Mouse (Mus musculus): ENCODE data around the gene Specc1.

Gene Specc1

DNA sequence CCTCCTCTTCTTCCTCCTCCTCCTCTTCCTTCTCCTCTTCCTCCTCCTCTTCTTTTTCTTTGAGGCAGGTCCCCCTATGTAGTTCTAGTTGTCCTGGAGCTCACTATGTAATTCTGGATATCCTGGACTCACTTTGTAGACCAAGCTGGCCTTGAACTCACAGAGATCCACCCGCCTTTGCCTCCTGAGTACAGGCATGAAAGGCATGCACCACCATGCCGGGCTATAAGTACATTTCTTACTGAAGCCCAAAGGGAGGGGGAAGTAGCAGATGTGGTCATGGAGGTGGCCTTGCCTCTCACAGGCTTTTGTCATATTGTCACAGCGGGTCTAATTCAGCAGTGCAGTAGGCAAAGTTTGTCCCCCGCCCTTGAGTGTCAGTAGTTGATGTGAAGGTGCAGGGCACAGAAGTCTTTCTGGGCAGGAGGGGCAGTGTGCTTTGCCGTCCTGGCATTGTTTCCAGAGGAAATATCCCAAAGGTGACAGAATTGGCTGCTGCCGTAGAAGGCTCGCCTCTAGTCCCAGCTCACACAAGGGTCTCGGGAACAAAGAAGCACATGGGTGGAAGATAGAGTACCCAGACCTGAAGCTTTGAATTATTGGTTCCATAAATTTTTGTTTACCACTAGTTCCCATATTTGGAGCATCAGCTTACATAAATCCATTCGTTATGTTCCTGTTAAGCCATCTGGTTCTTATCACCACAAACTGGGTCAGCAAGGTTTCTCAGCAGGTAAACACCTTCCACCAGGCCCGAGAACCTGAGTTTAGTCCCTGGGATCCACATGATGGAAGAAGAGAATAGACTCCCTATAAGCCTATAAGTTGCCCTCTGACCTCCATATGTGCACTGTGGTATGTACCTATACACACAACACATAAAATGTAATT, 62.0 kb downstream of the Specc1 start:
- peak in 1 of 2 experiments; percentile 41 for DNase-seq

DNA sequence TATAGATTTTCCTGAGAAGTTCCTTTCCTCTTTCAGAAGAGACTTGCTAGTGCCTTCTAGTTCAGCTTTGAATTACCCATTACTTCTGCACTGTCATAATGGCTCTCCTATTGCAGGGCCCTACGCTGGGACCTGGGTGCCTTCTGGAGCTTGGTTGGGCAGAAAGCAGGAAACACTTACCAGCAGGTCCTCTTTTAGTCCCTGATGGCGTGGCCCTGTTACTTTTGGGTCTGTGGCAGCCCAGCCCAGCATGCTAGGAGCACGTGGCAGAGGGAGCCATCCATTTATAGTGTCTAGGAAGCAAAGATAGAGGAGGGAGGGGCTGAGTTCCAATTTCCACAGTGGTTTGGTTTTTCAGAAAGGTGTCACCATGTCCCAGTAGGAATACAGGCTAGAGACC, 63.3 kb downstream of the Specc1 start:
- DNase-seq: no peak

DNA sequence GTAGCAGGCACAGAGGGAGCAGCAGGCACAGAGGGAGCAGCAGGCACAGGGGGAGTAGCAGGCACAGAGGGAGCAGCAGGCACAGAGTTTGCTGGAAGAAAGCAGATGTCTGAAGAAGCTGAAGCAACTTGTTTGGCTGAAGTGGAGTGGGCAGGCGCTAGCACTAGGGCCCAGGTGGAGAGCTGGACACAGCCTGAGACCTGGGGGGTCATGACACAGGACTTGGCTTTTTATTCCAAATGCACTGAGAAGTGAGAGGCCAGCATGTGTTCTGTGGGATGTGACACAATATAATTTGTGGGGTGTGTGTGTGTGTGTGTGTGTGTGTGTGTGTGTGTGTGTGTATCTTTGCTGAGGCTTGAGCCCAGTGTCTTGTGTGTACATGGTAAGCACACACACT, 64.3 kb downstream of the Specc1 start:
- no peak for DNase-seq

DNA sequence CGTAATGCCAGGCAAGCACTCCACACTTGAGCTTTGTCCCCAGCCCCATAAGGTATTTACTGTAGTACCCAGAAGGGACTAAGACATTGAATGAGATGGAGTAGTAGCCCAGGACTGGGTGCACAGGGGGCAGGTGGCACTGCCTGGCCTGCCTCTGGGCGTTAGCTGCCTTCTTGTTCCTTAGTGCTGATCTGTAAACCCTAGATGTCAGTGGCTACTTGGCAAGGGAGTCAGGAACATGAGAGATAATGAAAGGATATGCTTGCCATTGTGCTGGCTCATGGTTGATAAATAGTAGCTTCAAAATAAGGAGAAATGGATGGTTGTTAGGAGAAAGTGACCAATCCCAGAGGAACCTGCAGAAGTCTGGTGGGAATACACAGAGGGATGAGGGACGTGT, 65.5 kb downstream of the Specc1 start:
- peak in 1 of 2 experiments; percentile 36 for DNase-seq

DNA sequence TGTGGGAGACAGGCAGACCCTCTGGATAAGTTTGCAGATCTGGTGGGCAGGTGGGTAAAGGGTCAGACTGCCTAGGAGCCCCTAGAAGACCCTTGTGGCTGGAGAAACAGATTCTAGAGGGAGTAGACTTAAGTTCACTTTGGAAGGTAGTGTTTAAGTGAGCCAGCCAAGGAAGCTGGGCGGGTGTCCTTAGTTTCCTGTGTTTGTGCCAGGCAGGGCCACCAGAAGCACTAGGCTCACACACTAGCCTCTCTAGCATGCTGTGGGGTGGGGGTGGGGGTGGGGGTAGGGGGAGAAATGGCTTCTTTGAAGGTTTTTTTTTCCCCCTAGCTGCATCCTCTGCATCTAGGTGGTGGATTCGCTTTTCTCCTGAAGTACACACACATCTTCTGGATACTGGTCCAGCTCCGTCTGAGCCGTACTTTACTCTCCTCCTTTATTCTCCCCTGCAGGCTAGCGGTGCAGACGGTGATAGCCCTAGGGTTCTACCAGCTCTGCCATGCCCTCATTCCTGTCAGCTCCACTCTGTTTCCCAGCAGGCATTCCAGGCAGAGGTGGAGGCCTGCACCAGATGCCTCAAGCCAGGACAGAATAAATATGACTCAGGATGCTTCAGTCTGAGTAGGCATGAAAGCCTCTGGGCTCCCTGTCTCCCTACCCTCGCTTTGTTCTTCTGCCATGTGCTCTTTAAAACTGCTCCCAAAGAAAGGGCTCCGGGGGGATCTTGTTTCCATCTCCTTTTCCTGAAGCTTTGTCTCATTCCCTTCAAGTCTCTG, 66.3 kb downstream of the Specc1 start:
- peak in 1 of 2 experiments; percentile 59 for DNase-seq

DNA sequence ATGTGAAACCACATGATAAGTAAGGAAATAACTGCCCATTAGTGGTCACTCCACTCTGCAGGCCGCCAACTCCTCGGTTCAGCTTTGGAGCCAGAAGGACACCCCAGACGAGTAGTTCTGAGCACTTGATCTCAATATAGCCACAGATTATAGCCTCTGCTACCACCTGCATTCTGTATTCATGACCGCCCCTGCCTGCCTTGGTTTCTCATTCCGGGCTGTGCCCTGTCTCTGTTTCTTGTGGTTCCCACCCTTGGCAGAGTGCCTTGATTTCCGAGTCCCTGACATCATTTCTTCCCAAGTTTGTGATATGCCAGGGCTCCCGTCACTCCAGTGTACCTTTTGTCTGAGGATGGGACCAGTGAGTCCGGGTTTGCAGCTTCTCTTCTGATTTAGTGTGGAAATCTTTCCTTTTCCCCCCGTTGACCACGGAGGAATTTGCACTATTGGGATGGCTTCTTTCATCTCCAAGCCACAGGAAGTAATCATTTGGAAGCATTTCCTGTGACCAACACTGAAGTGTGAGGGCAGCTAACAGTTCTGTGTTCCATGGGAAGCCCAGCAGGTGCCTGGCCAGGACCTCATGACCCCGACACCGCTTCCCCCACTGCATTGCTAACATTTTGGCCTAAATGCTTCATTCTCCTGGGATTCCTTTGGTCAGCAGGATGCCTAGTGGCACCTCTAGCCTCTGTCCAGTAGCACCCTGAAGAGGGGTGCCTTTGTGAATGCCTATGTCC, 67.1 kb downstream of the Specc1 start:
- DNase-seq: peak; percentile 40 to 49

DNA sequence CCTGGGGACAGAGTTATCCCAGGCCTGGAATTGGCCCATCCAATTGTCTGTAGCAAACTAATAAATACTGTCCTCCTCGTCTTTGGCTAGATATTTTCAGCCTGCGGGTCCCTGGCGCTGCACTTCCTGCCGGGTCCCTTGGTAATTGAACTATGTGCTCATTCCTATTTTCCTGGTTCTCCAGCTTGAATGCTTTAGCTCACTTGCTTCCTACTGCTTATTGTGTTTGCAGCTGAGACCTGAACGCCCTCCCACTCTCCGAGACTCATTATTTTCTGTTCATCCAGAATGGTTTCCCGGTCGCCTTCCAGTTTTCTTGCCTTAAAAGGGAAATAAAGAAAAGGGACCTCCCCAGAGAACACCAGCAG, 67.7 kb downstream of the Specc1 start:
- no peak for DNase-seq

DNA sequence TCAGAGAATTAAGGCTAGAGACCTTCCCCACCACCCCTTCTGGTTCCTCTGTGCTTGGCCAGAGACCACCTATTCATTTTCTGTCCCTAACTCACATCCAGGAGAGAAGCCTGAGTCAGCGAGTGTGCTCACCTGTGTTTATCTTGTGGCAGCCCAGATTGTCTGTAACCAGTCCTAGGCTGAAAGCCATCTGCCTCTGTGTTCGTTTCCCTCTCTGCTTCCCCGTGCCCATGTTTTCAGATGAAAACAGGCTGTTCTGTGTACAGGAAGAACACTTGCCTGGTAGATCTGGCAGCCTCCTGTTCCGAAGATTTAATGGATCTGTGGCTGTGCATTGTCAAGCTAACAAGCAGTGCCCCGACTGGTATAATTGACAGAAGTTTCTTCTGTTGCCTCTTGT, 68.4 kb downstream of the Specc1 start:
- DNase-seq: no peak

DNA sequence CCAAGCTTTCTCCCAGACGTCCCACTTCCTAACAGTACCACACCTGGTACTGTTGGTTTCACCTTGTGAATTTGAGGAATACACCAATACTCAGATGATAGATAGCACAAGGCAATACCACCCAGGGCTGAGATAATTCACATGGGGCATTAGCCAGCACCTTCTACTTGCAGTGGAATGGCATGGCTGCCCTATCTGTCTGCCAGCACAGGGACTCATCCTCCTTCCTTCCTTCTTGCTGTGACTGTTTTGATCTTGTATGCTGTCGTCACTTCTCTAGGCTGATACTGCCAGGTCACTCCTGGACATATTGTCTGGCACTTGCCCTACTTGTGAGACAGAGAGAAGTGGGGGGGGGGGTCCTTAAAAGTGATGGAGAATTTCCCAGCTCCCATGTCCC, 69.2 kb downstream of the Specc1 start:
- no peak for DNase-seq

DNA sequence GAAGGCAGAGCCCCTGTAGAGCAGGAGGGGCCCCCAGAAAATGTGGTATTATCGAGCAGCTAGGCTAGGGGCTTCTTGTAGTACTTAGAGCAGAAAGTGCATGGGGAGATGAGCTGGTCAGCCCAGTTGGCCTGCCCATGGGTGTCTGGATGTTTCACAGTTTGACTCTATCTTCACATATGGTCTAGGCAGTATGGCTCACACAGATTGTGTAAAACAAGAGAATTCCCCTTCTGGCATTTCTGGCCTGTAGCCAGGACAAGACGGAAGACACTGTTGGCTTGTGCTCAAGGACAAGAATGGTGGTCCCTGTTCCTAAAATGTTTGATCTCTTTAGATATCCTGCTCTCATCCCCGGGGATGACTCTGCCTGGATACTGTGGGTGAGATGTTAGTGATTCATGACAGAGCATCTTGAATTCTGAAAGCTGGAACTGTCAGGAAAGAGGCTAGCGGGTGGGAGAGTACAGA, 69.8 kb downstream of the Specc1 start:
- no peak for DNase-seq

DNA sequence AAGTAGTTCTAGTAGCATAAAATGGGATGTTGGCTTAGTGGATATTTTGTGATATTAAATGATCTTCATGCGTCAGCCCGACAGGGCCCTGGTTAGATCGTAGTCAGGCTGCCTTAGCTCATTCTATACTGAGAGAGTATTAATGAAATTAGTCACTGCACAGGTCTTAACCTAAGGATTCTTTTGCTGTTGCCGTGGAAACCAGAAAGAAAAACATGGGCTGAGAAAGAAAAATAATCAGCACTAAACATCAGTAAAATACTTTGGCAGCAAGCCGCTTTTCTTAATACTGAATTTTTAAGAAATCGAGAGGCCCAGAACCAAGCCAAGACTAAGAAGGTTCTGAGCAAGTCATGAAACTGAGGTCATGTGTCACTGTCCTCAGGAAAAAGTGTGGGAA, 70.7 kb downstream of the Specc1 start:
- no peak for DNase-seq

DNA sequence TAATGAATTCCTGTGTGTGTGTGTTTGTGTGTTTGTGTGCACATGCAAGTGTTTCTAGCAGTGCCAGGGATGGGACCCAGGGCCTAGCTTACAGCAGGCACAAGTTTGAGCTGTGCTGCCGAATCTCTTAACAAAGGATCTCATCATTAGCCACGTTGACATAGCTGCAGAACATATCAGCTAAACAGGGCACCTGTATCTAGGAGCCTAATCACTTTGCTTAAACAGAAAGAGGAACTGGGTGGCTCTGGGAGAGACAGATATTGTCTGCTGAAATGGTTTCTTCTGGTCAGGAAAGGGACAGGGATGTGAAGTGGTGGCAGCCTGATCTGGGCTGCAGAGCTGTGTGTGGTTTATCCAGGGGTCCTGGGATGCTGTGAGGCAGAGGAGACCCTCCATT, 71.1 kb downstream of the Specc1 start:
- no peak for DNase-seq

DNA sequence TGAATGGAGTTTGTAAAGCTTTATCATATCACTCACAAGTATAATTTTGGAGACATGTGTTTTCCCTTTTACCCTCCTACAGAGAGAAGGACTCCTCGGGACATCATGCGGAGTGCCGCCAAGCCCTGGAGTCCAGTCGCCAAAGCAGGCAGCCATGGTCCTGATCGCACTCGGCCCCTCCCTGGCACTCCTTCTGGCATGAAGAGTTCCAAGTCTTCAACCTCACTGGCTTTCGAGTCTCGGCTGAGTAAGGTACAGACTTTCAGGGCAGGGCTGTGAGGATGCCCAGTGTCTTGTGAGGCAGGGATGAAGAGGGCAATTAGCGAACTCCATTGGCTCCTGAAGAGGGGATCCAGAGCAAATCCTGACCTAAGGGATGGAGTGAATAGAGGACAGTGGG, 72.6 kb downstream of the Specc1 start:
- DNase-seq: no peak

DNA sequence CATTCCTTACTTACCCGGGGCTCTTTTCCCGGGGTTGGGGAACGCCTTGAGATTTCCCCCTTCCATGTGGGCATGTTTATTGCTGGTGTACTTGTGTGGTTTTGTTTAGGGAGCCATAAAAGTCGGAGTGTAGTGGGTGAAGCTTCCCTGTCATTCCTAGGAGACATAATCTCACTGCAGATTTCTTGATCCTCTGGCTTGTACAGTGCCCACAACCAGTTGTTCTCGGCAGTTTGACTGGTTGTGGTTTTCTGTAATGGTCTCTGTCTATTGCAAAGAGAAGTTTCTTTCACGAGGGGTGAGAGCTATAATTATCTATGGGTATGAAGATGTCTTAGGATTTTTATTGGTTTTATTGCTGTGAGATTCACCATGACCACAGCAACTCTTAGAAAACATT, 78.0 kb downstream of the Specc1 start:
- DNase-seq: no peak

DNA sequence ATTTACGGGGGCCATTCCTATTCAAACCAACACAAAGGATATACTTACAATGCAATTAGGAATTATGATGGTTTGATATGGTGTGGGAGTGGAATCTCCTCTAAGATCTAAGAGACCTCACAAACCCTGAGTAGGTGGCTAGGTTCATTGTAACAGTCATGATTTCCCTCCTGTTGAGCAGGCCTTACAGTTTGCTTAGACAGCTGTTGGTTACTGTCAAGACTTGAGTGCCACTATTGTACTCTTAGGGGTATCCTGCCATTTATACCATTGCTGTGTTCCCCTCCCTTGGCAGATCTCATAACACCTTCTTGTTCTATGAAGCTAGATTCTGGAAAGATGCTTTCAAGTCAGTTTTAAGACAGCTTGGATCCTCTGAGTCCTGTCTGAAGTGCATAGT, 78.7 kb downstream of the Specc1 start:
- no peak for DNase-seq

DNA sequence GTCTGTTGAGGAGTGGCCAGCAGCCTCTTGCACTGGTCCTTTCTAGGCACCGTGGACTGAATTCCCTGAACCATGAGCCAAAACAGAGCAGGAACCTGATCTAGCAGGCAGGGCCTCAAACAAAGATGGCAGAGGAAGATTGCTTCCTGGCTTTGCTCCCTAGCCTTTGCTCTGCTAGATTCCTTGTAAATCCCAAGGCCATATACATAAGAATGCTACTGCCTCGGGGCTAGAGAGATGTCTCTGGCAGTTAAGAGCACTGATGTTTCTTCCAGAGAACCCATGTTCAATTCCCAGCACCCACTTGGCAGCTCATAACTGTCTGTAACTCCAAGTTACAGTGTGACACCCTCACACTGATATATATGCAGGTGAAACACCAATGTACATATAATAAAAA, 83.6 kb downstream of the Specc1 start:
- DNase-seq: no peak

DNA sequence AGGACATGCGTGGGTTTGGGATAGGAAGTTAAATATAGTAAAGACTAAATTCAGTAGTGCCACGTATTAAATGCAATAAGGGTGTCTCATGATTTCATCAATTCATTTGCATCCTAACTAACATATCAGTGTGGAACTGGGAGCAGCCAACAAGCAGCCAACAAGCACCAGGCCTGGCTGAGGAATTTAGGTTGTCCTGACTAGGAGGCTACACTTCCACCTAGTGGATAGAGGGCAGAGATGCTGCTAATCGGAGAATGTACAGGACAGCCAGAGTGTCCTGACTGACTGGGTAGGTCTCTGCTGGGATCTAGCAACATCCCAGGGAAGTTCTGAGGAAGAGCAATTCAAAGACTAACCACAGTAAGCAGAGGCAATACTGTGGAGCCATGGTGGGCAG, 88.1 kb downstream of the Specc1 start:
- DNase-seq: peak in 1 of 2 experiments; percentile 38

DNA sequence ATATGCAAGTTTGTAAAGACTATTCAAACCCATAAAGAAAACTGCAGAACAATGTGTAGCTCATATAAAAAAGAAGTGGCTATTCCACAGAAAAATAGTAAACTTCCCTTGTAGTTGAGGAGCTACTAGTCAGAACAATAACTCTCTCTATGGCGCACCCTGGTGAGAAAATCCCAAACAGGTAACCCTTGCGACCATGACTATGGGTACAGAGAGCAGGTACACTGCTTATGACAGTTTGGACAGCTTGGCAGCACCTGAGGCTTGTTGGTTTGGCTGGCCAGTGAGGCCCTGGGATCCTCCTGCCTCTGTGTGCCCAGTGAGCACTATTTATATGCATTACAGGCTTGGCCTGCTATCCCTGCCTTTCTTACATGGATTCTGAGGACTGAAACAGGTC, 89.4 kb downstream of the Specc1 start:
- no peak for DNase-seq

DNA sequence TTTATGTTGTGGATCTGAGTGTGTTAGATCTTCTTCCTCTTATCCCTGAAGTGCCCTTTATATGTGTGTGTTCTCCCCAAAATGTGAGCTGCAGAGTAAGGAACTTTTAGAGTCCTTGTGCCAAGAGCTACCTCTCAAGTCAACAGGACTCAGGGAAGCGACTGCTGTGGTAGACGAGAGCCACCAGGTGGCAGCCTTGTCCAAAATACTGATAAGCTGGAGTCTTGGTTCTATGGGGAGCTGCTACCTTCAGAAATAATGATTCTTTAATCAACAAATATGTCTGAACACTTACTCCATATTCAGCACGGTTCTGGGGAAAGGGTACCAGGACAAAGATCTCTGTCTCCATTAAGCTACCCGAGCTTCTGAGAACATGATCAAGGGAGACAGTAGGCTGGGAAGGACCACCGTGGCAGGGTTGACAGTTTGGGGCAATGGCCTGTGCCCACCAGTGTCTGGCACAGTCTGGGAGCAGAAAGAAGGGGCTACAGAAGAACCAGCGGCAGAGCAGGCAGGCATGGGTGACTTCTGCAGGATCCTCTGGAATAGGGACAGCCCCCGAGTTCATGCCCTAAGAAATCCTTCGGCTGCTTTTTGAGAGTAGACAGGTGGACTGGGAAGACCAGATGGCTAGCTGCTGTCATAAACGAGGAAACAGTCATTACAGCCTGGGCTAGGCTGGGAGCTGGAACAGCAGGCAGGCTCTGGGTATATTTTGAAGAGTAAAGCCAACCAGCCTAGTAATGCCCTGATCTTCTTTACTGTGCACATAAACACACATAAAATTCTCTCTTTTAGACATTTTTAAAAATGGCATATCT, 91.5 kb downstream of the Specc1 start:
- peak; percentile 56 to 76 for DNase-seq

DNA sequence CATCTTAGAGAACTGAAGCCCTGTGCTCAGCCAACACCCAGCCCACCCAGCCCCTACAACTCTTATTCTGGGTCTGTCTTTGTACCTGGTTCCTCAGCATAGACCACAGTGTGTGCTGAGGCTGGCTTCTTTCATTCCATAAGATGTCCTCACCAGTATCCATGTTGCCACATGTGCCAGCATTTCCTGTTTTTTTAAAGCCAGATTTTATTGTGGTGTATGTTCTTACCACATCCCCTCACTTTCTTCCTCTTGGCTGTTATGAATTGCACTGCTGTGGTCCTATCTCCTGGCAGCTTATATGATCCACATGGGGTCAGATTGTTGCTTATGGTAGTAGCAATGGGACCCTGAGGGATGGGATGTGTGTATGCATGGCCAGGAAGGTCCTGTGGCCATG, 92.6 kb downstream of the Specc1 start:
- no peak for DNase-seq

DNA sequence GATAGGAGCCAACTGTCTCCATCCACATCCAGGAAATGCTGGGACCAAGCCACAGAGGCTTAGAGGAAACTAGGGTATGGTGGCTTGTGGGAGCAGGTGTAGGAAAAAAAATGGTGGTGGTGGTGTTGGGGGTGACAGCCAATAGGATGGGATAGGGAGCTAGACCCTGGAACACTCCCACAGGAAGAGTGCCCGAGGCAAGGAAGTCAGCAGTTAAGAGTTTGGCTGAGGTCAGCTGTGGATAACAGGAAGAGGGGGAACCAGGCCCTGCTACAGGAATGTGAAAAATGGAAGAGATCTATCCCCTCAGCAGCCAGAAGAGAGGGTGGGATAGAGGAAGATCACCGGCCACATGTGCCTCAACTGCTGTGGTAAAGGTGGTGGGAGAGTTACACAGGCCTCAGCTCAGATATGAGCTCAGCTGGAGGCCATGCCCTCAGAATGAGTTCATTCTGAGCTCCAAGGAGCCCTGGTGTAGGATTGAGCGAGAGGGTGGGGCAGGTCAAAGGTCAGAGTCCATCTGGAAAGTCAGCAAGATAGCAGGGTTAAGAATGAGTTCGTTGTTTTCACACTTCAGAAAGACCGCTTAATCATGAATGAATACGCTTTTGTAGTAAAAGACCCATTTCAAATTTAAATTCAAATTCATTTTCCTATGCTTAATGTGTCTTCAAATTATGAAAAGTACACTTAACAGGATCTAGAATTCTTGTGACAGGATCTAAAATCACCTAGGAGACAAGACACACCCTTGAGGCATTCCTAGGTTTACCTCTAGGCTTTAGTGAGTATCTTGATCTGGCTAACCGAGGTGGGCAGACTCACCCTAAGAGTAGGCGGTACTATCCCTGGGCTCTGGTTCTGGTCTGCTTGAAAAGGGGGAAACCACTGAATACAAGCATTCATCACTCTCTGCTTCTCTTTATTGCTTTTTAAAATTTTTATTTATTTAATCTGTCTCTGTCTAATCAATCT, 94.1 kb downstream of the Specc1 start:
- DNase-seq: no peak

All from lung, postnatal 4 days (tissue).